Mouse (Mus musculus): ENCODE data around the gene Cd28.

DNA sequence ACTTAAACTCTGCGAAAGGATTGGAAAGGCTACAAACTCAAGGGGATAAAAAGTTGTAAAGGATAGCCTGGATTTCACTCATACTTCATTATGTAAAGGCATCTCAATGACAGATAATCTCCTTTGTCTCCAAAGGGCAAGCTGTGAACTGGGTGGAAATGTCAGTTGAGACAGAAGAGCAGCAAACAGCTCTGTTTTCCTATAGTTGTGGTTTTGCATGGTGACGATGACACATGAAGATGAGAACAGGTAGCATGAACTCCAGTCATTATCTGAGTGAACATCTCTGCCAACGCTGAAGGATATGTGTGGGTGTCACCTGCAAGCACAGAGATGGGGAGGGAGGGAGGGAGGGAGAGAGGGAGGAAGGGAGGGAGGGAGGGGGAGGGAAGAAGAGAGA is 60.3 kb downstream of the Cd28 start:
- TF ChIP-seq CTCF (IDR thresholded peaks at IDR 0.05) (no peak), POLR2A (IDR thresholded peaks at IDR 0.05; ENCODE audit: insufficient read depth, low read depth, low read length) (no peak)
